Mouse (Mus musculus): Measurements from ENCODE around the gene Nek4. TPM values are rescaled to one million over a fixed set of nuclear protein-coding genes. Genes with fewer than 3 reads are reported as not detected.

Gene Nek4
- total RNA-seq (2022): 10 to 100 TPM; 13.4 to 17.9 (median 13.8) TPM

GRCm38 (mm10) chr14:30951154-30951825 is at the start of gene Nek4:
Nek4 (plus strand) TSS chr14:30951377.
- DNase-seq: peak; percentile 96

- no peak for DNase-seq
Measured at GRCm38 (mm10) chr14:30902628-30903027, 48.5 kb upstream of the Nek4 start.

- no peak for DNase-seq
Measured at GRCm38 (mm10) chr14:30903036-30903435, 48.1 kb upstream of the Nek4 start.

- no peak for DNase-seq
Measured at GRCm38 (mm10) chr14:30904307-30904706, 46.9 kb upstream of the Nek4 start.

GRCm38 (mm10) chr14:30906001-30906400 is 45.2 kb upstream of the Nek4 start:
- no peak for DNase-seq

- DNase-seq: no peak
Measured at GRCm38 (mm10) chr14:30907814-30908265, 43.3 kb upstream of the Nek4 start.

- no peak for DNase-seq
Measured at GRCm38 (mm10) chr14:30911141-30911540, 40.0 kb upstream of the Nek4 start.

- no peak for DNase-seq
Measured at GRCm38 (mm10) chr14:30912641-30913040, 38.5 kb upstream of the Nek4 start.

GRCm38 (mm10) chr14:30913404-30913803 is 37.8 kb upstream of the Nek4 start:
- no peak for DNase-seq

GRCm38 (mm10) chr14:30916516-30916915 is 34.7 kb upstream of the Nek4 start:
- DNase-seq: no peak

GRCm38 (mm10) chr14:30922053-30922670 is 29.0 kb upstream of the Nek4 start:
- no peak for DNase-seq

- no peak for DNase-seq
Measured at GRCm38 (mm10) chr14:30923375-30924105, 27.6 kb upstream of the Nek4 start, which contains the start of gene Itih3. Itih3 (minus strand) TSS chr14:30923760.

GRCm38 (mm10) chr14:30925492-30925891 is 25.7 kb upstream of the Nek4 start:
- DNase-seq: no peak

- DNase-seq: peak; percentile 33
Measured at GRCm38 (mm10) chr14:30930386-30930785, 20.8 kb upstream of the Nek4 start.

GRCm38 (mm10) chr14:30933351-30933750 is 17.8 kb upstream of the Nek4 start:
- DNase-seq: peak; percentile 60

GRCm38 (mm10) chr14:30942254-30942653 is 8.9 kb upstream of the Nek4 start:
- DNase-seq: no peak

- no peak for DNase-seq
Measured at GRCm38 (mm10) chr14:30943038-30943437, 8.1 kb upstream of the Nek4 start, which contains the start of gene Itih1. Itih1 (minus strand) TSS chr14:30943289.

GRCm38 (mm10) chr14:30943860-30944674 is 7.1 kb upstream of the Nek4 start:
- DNase-seq: peak; percentile 77

GRCm38 (mm10) chr14:30944745-30945144 is 6.4 kb upstream of the Nek4 start:
- DNase-seq: no peak

- DNase-seq: no peak
Measured at GRCm38 (mm10) chr14:30949986-30950385, 1.2 kb upstream of the Nek4 start.

- DNase-seq: no peak
Measured at GRCm38 (mm10) chr14:30958517-30958916, 7.3 kb downstream of the Nek4 start.

- no peak for DNase-seq
Measured at GRCm38 (mm10) chr14:30959031-30959430, 7.9 kb downstream of the Nek4 start.

Measured in adrenal gland, adult 8-10 months (tissue).